Mouse (Mus musculus) kidney, adult 8-10 months (tissue): ENCODE results near the gene Ubxn7.

Source experiments
- DNase-seq, 2 experiments: peaks; one replicate each; pipeline ENCODE4 v3.0.0; 2022

Ubxn7 gene

DNA sequence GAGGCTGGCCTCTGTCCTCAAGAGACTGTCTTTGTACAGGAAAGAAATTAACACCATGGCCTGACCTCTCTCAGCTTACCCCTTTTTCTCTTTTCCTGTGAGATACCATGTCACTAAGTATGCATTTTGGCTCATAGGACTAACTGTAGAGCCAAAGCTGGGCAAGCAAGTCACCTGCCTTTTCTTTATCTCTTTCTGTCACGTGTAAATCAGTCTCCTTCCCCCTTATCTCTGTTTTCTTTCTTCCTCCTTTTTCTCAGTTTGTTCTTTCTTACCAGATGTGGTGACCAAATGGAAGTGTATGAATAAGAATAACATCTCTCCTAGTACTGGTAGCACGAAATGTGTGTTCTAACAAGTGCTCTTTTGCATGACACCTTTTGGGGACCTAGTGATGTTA, 52.8 kb downstream of the Ubxn7 start:
- no peak for DNase-seq

DNA sequence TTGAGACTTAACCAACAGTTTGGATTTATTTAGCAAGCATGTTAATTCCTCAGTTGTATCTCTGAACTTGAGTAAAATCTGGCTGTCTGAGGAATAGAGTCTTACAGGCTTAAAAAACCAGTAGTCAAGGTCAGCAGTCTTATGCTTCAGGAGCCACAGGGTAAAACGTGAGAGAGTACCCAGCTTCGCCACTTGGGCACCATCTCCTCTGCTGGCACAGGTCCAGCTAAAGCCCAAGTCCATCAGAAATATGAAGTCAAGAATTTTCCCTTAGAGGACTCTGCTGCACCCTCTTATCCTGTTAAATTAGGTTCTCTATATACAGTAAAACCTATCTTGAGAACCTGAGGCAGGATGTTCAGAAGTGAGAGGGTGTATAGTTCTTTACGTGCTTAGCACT, 54.8 kb downstream of the Ubxn7 start:
- DNase-seq: no peak

DNA sequence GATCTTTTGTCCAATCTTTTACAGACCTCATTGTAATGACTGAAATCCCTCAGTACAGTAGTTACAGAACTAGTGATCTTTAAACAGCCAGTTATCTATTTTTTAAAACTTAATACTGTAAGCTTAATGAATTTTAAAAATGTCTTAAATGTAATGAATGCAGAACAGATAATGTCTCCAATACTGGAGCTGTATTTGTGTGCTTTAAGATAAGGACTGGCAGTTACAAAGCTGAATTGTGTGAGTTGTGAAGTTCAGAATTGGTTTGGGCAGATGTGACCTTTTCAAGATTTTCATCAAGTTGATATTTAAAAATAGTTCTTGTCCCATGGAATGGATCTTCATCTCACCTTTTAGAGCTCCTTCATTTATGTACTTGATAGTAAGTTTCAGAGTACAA, 57.0 kb downstream of the Ubxn7 start:
- no peak for DNase-seq

DNA sequence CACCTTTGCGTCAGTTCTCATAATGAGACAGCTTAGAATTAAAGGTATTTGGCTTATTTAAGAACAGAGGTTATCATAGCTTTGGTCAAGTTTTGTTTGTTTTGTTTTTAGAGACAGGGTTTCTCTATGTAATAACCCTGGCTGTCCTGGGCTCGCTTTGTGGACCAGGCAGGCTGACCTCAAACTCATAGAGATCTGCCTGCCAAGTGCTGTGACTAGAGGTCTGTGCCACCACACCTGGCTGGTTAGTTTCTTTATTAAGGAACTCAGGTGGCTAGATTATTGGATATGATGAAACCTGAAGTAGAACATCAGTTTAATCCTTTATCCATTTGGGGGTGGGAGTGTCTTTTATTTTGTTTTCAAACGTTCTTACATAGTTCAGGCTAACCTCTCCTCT, 57.8 kb downstream of the Ubxn7 start:
- DNase-seq: no peak

DNA sequence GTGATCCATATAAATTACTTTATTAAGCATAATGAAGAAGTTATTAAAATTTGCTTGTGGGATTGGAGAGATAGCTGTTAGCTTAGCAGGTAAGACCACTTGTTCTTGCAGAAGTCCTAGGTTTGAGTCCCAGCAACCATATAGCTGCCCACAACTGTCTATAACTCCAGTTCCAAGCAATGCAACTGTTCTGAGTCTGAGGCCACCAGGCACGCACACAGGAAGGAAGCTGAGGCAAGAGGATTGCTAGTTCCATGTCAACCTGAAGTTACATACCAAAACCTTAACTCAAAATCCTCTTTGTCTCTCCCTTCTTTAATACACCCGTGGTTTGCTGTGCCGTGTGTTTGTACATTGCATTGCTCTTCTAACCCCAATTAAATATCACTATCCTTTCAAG, 58.8 kb downstream of the Ubxn7 start:
- DNase-seq: no peak

DNA sequence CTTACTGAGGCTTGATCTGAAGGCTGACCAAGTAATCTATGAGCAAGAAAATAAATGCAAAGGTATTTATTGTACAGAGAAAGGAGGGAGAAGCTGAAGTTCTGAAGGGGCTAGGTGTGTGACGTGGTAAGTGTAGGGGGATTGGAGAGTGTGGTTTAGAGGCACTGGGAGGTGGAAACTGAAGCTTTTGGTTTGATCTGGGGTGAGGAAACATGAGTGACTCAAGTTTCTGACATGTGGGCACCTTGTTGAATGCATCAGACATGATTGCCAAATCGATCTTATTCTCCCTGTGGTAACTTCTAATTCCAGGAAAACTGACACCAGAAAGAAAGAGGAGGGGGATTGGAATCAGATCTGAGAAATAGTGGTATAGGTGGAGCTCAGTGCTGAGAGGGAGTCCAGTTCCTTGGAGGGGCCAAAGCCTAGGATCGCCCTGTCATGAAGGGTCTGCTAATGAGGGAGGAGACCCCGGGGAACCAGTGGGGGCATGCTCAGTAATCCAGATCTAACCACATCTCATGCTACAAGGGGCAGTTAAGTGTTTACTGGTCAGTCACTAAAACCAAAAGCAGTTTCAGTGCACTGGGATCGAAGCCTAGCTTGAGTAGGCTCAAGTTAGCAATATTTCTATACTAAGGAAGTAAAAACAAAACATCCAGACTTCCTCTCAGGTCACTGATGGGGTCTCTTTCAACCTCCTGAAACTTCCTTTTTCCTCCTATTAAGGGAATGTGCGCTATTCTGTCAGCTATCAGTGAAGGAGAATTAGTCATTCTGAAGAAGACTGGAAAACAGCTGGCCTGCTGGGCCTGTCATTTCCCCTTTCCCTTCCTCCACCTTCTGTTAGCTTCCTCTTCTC, 63.9 kb downstream of the Ubxn7 start:
- no peak for DNase-seq

DNA sequence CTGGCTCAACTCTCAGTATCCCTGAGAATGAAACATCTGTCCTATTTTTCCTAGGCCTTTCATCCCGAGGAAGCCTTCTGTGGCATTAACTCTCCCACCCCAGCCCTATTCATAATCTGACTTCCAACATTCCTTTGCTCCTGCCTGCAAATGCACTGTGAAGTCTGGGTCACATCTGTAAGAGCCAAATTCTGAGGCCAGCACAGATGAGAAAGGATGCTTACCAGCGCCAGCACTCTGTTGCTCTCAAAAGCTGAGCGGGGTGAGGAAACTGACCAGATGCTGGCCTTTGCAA, 64.4 kb downstream of the Ubxn7 start:
- DNase-seq: no peak

DNA sequence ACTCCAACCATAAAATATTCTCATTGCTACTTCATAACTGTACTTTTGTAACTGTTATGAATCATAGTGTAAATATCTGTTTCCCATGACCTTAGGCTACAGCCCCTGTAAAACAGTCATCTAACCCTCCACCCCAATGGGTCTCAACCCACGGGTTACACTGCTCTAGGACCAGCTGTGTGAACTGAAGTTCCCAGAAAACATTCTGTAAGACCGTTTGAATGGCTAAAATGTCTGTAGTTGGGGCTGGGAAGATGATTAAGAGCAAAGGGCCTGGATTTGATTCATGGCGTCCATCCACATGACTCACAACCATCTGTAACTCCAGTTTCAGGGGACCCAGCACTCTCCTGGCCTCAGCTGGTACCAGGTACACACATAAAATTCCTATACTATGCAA, 66.1 kb downstream of the Ubxn7 start:
- DNase-seq: no peak

DNA sequence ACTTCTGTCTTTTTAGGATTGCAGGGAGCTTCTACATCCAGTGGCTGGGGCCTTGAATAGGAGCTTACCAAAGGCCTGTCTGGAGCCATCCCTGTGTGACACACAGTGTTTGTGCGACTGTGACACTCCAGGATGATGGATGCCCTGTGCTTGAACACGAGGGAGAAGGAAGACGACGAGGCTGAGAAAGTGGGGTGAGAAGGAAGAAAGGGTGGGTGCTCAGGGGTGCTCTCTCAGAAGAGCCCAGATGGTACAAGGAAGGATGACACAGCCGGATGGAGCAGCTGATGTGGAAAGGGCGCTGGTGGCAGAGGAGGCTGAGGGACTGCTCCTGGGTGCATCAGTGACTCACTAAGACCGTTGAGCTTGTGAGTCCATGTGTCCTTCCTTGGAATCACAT, 68.2 kb downstream of the Ubxn7 start, which contains the start of gene Tm4sf19:
Tm4sf19 (plus strand) TSS at position 240 of the 400 bp plus-strand sequence.
- DNase-seq: no peak

DNA sequence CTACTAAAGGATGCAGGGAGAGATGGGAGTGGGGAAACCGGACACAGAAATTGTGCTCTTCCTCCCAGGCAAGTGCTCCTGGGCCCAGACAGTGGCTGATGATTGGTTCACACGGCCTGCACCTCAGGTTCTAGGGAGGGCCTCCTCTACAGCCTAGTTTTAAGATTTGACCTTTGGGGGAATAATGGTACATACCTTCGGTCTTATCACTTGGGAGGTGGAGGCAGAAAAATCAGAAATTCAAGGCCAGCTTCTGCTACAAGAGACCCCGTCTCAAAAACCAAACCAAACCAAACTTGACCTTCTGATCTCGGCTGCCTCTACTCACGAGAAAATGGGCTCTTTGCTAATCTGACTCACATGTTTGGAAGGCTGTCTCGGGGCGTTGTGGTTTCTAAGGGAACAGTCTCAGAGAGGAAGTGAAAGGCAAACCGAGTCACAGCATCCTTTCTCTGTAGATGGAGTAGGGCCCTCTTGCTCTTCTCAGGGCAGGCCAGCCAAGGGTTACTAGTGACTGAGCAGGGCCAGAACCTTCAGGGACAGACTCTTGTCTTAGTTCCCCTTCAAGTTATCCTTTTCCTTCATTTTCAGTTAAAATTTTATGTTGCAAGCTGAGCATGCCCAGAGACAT, 69.4 kb downstream of the Ubxn7 start:
- DNase-seq: no peak

DNA sequence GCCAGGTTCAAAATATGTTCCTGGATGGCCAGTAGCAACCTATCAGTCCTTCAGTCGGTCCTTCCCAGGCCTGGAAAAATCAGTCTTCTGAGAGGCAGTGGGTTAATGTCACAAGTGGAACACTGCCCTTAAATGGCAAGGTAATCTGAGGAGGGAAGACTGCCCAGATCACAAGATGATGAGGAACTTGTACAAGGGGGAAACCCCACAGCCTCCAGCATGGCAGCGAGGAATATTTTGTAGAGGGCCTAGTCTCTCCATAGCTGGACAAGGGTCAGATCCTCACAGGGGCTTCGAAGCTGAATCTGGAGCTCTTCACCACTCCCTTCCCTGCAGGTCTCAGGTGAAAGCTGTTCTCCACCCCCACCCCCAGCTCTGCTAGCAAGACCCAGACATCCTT, 70.8 kb downstream of the Ubxn7 start:
- no peak for DNase-seq

DNA sequence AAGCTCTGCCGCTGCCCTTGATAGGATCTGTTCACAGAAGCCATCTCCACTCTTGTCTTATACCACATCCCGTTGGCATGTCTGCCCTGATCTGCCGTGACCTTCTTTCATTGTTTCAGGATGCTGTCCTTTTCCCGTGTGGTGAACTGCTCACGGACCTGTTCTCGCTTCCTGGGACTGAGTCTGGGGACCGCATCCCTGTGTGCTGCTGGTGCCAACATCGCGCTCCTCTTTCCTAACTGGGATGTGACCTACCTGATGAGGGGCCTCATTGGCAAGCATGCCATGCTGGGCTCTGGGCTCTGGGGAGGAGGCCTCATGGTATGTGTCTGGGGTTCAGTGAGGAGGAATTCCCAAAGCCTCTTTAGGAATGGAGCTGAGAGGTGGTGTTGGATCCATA, 73.7 kb downstream of the Ubxn7 start:
- DNase-seq: no peak

DNA sequence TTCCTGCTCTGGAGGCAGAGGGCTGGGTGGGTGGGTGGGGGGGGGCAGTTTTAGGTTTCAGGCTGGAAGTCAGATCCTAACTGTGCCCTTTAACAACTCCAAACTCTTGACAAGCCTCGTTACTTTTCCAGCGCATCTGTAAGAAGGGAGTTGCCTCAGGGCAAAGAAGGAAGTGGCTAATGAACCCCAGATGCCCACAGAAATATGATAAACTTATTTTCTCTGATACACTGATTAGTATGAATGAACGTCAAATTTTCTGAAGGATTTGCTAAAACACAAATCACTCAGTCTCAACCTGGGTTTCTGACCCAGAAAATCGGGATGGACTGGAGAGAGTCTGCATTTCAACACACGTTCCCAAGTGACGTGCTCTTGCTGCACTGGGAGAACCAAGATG, 74.6 kb downstream of the Ubxn7 start:
- DNase-seq: no peak

DNA sequence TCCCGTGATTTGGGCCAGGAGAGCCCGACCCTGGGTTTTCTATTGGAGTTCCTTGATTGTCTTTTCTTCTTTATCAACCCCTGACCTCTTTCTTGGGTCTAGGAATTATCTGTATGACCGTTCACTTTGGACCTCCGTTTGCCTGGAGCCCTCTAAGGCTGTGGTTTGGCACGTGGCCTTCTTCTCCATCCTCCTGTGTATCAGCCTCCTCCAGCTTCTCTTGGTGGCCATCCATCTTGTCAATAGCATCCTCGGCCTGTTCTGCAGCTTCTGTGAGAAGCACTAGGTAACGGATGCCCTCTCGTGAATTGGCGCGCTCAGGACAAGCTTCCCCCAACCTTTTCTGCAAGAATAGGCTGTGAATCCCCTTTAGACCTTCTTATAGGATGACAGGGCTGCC, 75.7 kb downstream of the Ubxn7 start:
- no peak for DNase-seq

DNA sequence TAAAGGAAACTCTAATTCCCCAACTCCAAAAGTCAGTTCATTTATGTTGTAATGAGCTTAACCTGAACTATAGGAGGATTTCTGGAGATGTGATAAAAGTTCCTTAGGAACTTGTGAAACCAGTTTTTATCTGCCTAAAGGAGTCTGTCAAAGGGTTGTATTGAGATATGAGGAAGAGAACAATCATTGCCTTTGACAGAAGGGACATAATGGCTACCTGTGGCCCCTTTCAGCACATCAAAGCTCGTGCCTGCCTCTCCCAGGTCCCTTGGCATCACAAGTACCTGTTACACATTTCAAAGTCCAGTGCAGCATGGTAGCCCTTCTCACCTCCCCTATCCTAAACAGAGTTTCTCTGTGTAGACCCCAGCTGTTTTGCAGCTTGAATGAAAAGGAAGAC, 85.4 kb downstream of the Ubxn7 start:
- DNase-seq: no peak

DNA sequence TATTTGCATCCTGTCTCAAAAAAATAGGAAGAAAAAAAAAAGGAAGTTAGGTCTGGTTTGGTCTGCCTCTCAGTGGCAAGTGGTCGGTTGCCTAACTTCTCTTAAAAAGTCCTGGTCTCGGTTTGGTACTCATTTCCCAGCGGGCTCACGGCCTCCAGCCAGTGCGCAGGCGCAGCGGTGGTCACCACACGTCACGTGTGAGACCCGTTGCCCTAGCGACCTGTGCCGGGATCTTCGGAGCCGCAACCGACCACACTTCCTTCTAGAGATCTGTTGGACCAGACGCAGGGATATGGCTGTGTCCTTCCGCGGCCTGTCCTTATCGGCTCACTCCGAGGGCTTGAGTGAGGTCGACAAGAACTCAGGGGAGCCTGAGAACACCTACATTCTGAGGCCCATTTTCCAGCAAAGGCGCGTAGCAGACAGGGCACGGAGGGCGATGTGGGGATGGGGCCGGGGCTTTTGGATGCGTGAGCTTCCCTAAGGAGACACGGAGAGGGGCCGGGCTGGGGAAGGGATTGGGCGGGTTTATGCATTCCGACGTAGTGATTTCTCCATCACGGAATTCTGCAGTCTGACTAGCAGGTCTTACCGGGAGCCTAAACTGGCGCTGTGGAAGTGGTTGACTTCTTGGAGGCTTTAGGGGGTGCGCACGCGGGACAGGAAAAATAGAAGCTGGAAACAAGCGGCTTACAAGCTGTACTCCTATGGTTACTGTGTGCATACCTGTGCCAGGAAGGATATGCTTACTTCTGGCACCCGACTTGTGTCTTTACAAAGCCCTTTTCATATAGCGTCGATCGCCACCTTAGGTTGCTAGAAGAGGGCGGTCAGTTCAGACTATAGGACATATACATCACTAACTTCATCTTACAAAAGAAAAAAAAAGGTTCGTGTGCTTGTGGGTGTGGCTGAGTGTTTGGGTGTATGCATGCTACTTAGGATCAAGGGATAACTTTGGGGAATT, 87.7 kb downstream of the Ubxn7 start, which contains the start of gene Tctex1d2:
Tctex1d2 (plus strand) TSS at position 186 of the 967 bp plus-strand sequence.
- DNase-seq: peak; percentile 95

DNA sequence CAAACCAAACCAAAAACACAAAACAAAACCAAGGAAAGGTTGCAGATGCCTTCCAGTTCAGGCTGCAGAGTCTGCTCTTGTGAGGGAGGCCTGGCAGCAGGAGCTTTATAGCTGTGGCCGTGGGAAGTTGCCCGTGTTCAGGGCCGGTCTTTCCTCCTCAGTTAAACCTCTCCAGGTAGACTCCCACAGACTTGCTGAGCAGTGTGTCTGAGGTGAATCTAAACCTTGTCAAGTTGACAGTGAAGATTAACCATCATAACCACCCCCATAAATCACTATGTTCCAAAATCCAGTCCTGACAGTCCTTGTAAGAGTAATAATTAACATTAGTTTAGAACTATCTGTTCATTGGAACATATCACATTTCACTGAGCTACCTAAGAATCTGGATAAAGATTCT, 95.4 kb downstream of the Ubxn7 start:
- DNase-seq: peak; percentile 44 to 48

DNA sequence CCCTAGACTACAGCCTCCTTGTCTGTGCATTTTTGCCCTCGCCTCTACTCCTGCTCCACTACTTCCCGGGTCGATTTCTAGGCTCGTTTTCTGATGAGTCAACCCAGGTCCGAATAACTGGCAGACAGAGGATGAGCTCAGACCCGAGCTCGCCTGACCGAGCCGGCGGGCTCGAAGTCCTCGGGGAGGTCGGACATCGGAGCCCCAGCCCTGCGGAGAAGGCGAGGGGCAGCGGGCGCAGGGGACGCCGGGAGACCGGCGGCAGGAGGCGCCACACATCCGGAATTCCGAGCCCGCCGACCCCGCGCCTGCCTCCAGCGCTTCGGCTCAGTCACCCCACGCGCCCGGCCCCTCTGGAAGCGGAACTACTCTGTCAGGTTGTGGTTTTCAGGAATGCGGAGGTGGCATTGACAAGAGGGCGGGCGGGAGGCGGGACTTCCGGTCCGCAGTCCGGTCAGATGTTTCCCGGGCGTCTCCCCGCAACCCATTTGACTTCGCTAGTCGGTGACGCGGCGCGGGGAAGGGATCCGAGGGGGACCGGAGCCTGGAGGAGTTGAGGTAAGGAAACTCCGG, 98.5 kb downstream of the Ubxn7 start, which contains the start of gene Pcyt1a:
Pcyt1a (plus strand) TSS at position 448 of the 573 bp plus-strand sequence.
- peak; percentile 92 for DNase-seq

DNA sequence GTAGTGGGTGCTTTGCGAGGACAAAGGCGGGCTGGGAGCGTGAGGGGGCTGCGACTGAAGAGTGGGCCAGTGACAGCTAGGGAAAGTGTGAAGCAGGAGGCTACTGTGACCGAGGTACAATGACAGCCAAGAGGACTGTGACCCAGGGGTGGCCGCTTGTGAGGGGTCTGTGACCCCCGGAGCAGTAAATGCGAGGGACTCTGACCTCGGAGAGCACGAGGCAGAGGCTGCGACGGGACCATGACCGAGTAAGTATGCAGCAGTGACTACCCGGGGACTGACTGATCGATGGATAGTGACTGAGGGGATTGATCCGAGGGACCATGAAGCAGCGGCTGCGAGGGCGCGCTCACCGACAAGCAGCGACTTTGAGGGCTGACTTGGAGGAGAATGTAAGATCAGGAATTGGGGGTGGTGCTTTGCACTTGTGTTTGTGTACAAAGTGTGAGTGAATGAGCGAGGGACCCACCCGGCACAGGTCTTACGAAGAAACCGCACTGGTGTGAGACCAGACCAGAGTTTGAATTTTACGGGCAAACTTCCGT, 99.1 kb downstream of the Ubxn7 start:
- no peak for DNase-seq

DNA sequence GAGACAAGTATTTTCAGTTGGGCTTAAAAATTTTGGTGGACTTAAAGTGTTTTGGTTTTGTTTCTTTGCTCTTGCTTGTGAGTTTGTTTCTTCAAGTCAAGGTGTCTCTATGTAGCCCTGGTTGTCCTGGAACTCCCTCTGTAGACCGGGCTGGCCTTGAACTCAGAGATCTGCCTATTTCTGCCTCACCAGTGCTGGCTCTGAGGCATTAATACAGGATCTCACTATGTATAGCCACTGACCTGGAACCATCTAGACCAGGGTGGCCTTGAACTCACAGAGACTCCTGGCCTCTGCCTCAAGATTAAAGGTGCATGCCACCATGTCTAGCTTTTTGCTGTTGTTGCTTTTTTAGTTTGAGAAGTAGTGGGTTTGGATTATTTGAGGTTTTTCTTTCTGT, 99.9 kb downstream of the Ubxn7 start:
- DNase-seq: no peak

DNA sequence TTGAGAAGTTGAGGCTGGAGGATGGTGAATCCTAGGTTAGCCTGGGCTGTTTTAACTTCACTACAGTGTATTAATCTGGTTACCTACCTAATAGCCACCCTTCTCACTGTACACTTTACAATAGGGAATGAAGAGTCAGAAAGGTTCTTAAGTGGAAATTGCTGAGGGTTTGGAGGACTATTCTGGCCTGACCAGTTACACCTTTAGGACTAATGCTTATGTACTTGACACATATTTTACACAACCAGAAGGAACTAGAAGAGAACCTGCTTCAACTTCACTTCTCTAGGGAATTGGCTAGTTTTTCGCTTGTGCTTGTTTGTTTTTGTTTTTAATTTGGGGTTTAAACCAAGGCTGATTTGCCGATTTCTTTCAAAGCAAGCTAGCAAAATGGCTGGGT, 101.1 kb downstream of the Ubxn7 start:
- DNase-seq: no peak

DNA sequence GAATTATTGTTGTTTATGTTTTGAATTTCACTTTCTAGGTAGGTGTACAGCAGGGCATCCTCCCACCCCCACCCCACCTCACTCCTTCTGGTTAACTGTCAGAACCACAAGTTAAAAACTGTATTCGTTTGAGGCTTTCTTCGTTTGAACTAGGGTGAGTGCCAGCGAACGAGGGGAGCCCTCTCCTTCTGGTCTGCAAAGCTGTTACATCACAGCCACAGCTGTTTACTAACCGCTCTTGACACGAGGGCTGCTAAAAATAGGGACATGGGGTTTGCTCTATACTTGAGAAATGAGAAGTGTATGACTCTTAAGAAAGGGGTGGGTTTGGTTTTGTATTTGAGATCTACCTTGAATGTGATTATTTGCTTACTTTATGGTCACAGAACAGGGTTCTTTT, 102.0 kb downstream of the Ubxn7 start:
- no peak for DNase-seq

DNA sequence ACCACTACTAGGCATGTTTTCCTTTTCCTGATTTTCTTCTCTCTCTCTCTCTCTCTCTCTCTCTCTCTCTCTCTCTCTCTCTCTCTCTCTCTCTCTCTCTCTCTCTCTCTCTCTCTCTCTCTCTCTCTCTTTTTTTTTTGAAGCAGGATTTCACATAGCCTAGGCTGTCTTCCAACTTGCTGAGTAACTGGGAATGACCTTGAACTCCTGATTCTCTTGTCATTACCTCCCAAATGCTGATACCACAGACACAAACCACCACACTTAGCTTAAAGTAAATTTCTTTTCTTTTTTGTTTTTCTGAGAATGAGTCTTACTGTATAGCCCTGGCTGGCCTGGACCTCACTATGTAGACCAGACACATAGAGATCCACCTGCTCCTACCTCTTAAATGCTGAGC, 102.6 kb downstream of the Ubxn7 start:
- DNase-seq: no peak
